Mouse (Mus musculus): ENCODE data around the gene Plppr1.

DNA sequence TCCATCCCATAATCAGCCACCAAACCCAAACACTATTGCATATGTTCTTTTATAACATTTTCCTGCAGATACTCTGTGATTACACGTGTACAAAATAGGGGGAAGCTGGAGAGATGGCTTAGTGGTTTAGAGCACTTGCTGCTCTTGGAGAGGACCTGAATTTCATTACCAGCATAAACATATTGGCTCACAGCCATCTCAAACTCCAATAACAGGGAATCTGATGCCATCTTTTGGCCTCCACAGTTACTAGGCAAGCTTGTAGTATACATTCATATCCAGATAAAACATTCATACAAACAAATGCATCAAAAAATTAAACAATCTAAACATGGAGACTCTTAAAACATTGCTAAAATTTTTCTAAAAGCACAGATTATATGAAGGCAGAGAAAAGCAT, 240.5 kb downstream of the Plppr1 start:
- TF ChIP-seq CTCF (conservative IDR thresholded peaks at IDR 0.05; ENCODE audit: insufficient read depth, insufficient read length, low read depth, low read length) = no peak
- TF ChIP-seq POLR2A (IDR thresholded peaks at IDR 0.05; ENCODE audit: low read depth, low read length) = no peak
